Mouse (Mus musculus) testis, postnatal 14 days (tissue): ENCODE data around the gene Olfr1051.
"Not testable (repeated sequence)": the region's sequence is repeated elsewhere in the genome, so short reads cannot be mapped to it uniquely, and the experiment has no call there.

Source experiments
- DNase-seq: peaks from one replicate; pipeline ENCODE4 v3.0.0; 2021; ENCODE audit warnings: low spot score

The Olfr1051 gene

GRCm38 (mm10) chr2:86278988-86279387 lies at the start of gene Olfr1051:
Gene Olfr1051 (minus strand): TSS chr2:86279088.
- DNase-seq: not testable (repeated sequence)

- no peak for DNase-seq
Observed at GRCm38 (mm10) chr2:86315184-86315583, 36.3 kb upstream of the Olfr1051 start, which contains the start of gene Olfr1053. Gene Olfr1053 (minus strand): TSS chr2:86315284.

- no peak for DNase-seq
Observed at GRCm38 (mm10) chr2:86292155-86292554, 13.3 kb upstream of the Olfr1051 start, which contains the start of gene Olfr1052. Gene Olfr1052 (plus strand): TSS chr2:86292455.

GRCm38 (mm10) chr2:86258228-86258627 lies 20.7 kb downstream of the Olfr1051 start, which contains the start of gene Olfr1049:
Gene Olfr1049 (minus strand): TSS chr2:86258328.
- DNase-seq: not testable (repeated sequence)

- DNase-seq: no peak
Observed at GRCm38 (mm10) chr2:86240189-86240588, 38.7 kb downstream of the Olfr1051 start, which contains the start of gene Olfr1048. Gene Olfr1048 (minus strand): TSS chr2:86240289.

- no peak for DNase-seq
Observed at GRCm38 (mm10) chr2:86231301-86231700, 47.6 kb downstream of the Olfr1051 start, which contains the start of gene Olfr1047. Gene Olfr1047 (minus strand): TSS chr2:86231401.
